27 mouse cellular contexts compared by ENCODE assay signal in genomic region chr9:10350909-10351655, GRCm38 (mm10).
"Had no signal": no experiment of that assay in that cellular context is flagged by ENCODE, and none has a peak within 500 bp of the region (broad histone marks: within the 10 kb centered on the region; RNA-seq: fewer than 3 reads in every experiment).

No protein-coding gene starts in this region.

- DNase-seq: gastrocnemius, adult 2 months; gastrocnemius, postnatal 10 days; gastrocnemius, postnatal 25 days; heart, adult 18-20 months; heart, postnatal 10 days; heart, postnatal 4 days; kidney, adult 18-20 months; kidney, adult 8-10 months; kidney, postnatal 10 days; kidney, postnatal 25 days; kidney, postnatal 4 days; layer of hippocampus, adult 9-11 months; layer of hippocampus, postnatal 36 days; left cerebral cortex, postnatal 4 days had no signal

- H3K27ac ChIP-seq: gastrocnemius, adult 2 months; heart, embryonic 10.5 days; hindbrain, embryonic 10.5 days; hindbrain, embryonic 12.5 days; hindbrain, embryonic 14.5 days; intestine, embryonic 15.5 days; limb, embryonic 13.5 days; limb, embryonic 15.5 days; liver, embryonic 12.5 days; liver, embryonic 14.5 days had no signal

- H3K36me3 ChIP-seq: heart, embryonic 10.5 days; heart, embryonic 12.5 days; hindbrain, embryonic 10.5 days; hindbrain, embryonic 12.5 days; intestine, embryonic 15.5 days; limb, embryonic 13.5 days; limb, embryonic 15.5 days; liver, embryonic 12.5 days had no signal

- H3K4me3 ChIP-seq: gastrocnemius, adult 2 months; heart, embryonic 10.5 days; heart, embryonic 12.5 days; hindbrain, embryonic 10.5 days; hindbrain, embryonic 12.5 days; intestine, embryonic 15.5 days; limb, embryonic 13.5 days; limb, embryonic 15.5 days; liver, embryonic 12.5 days had no signal

- H3K4me1 ChIP-seq: heart, embryonic 10.5 days; heart, embryonic 12.5 days; hindbrain, embryonic 10.5 days; hindbrain, embryonic 12.5 days; intestine, embryonic 15.5 days; limb, embryonic 13.5 days; limb, embryonic 15.5 days; liver, embryonic 12.5 days had no signal

- ATAC-seq: hindbrain, embryonic 16.5 days; inflammation-experienced regulatory T-cells, adult 6 months; intestine, embryonic 15.5 days; intestine, postnatal 0 days; liver, embryonic 12.5 days had no signal

- H3K9ac ChIP-seq: heart, embryonic 12.5 days; hindbrain, embryonic 12.5 days; hindbrain, embryonic 14.5 days; intestine, embryonic 15.5 days; limb, embryonic 13.5 days; limb, embryonic 15.5 days; liver, embryonic 12.5 days; liver, embryonic 14.5 days had no signal

- H3K27me3 ChIP-seq: heart, embryonic 12.5 days; hindbrain, embryonic 12.5 days; intestine, embryonic 15.5 days; limb, embryonic 13.5 days; limb, embryonic 15.5 days; liver, embryonic 12.5 days had no signal

- H3K4me2 ChIP-seq: heart, embryonic 12.5 days; hindbrain, embryonic 12.5 days; hindbrain, embryonic 14.5 days; intestine, embryonic 15.5 days; limb, embryonic 13.5 days; limb, embryonic 15.5 days; liver, embryonic 12.5 days had no signal

- H3K9me3 ChIP-seq: heart, embryonic 10.5 days; heart, embryonic 12.5 days; hindbrain, embryonic 10.5 days; hindbrain, embryonic 12.5 days; intestine, embryonic 15.5 days; limb, embryonic 13.5 days; limb, embryonic 15.5 days; liver, embryonic 12.5 days had no signal
